Mouse (Mus musculus) adrenal gland (tissue): ENCODE results near the gene Slx4ip.

Source experiments
- intact Hi-C: fragments of 180-260 bp; cut with DNase I; formaldehyde crosslinking; loops from one replicate; pipeline ENCODE4 v1.15.1; 2025

Gene Slx4ip

GRCm38 (mm10) chr2:136946297-136946696, 55.3 kb downstream of the Slx4ip start:
- intact Hi-C loops: no loop called here

GRCm38 (mm10) chr2:136947500-136947899, 56.5 kb downstream of the Slx4ip start:
- intact Hi-C loops: no loop called here

GRCm38 (mm10) chr2:136947937-136948336, 56.9 kb downstream of the Slx4ip start:
- intact Hi-C loops: no loop called here

- intact Hi-C loops: no loop called here
Measured at GRCm38 (mm10) chr2:136952238-136952637, 61.2 kb downstream of the Slx4ip start.

GRCm38 (mm10) chr2:136955726-136956571, 64.9 kb downstream of the Slx4ip start:
- intact Hi-C loops: no loop called here

- intact Hi-C loops: no loop called here
Measured at GRCm38 (mm10) chr2:136958697-136959096, 67.7 kb downstream of the Slx4ip start.

GRCm38 (mm10) chr2:136975774-136976173, 84.8 kb downstream of the Slx4ip start:
- intact Hi-C loops: no loop called here

GRCm38 (mm10) chr2:136979056-136979772, 88.2 kb downstream of the Slx4ip start:
- intact Hi-C loops: no loop called here

GRCm38 (mm10) chr2:136981062-136981879, 90.3 kb downstream of the Slx4ip start:
- intact Hi-C loops: no loop called here

- intact Hi-C loops: no loop called here
Measured at GRCm38 (mm10) chr2:136983959-136984358, 92.9 kb downstream of the Slx4ip start.

GRCm38 (mm10) chr2:136985998-136986730, 95.1 kb downstream of the Slx4ip start:
- intact Hi-C loops: no loop called here

- intact Hi-C loops: loop anchor here (10.0 kb wide), 1 partner anchor 952 kb away; no protein-coding TSS in a partner anchor
Measured at GRCm38 (mm10) chr2:136993116-136993515, 102.1 kb downstream of the Slx4ip start.

- intact Hi-C loops: loop anchor here (5.0 to 10.0 kb wide), 2 partner anchors 735 to 948 kb away; no protein-coding TSS in a partner anchor
Measured at GRCm38 (mm10) chr2:136997104-136997503, 106.1 kb downstream of the Slx4ip start.

- intact Hi-C loops: no loop called here
Measured at GRCm38 (mm10) chr2:137002031-137002430, 111.0 kb downstream of the Slx4ip start.

GRCm38 (mm10) chr2:137006656-137007055, 115.6 kb downstream of the Slx4ip start:
- intact Hi-C loops: no loop called here

GRCm38 (mm10) chr2:137011980-137012379, 121.0 kb downstream of the Slx4ip start:
- intact Hi-C loops: no loop called here

GRCm38 (mm10) chr2:137013151-137013550, 122.1 kb downstream of the Slx4ip start:
- intact Hi-C loops: no loop called here

- intact Hi-C loops: no loop called here
Measured at GRCm38 (mm10) chr2:137013811-137014350, 122.9 kb downstream of the Slx4ip start.

- intact Hi-C loops: no loop called here
Measured at GRCm38 (mm10) chr2:137014423-137014822, 123.4 kb downstream of the Slx4ip start.

GRCm38 (mm10) chr2:137044122-137044521, 153.1 kb downstream of the Slx4ip start:
- intact Hi-C loops: no loop called here
